Mouse (Mus musculus): ENCODE data around the gene Rhobtb3.
"Not testable (repeated sequence)": the region's sequence is repeated elsewhere in the genome, so short reads cannot be mapped to it uniquely, and the experiment has no call there.

Rhobtb3 gene

GRCm38 (mm10) chr13:75830708-75831107 lies 113.0 kb downstream of the Rhobtb3 start:
- in situ Hi-C loops (cut with MboI; ENCODE audit: low pct_unique_long_range_greater_than_20kb in 1 of 2, low sequenced_read_pairs in 2 of 2, unreplicated experiment in 1 of 2): no loop called here

- in situ Hi-C loops (cut with MboI; ENCODE audit: low pct_unique_long_range_greater_than_20kb in 1 of 2, low sequenced_read_pairs in 2 of 2, unreplicated experiment in 1 of 2): no loop called here
Measured at GRCm38 (mm10) chr13:75825388-75825787, 118.3 kb downstream of the Rhobtb3 start.

- in situ Hi-C loops (cut with MboI; ENCODE audit: low pct_unique_long_range_greater_than_20kb in 1 of 2, low sequenced_read_pairs in 2 of 2, unreplicated experiment in 1 of 2): no loop called here
Measured at GRCm38 (mm10) chr13:75824611-75825319, 119.0 kb downstream of the Rhobtb3 start.

GRCm38 (mm10) chr13:75823201-75823600 lies 120.5 kb downstream of the Rhobtb3 start:
- in situ Hi-C loops (cut with MboI; ENCODE audit: low pct_unique_long_range_greater_than_20kb in 1 of 2, low sequenced_read_pairs in 2 of 2, unreplicated experiment in 1 of 2): no loop called here

- in situ Hi-C loops (cut with MboI; ENCODE audit: low pct_unique_long_range_greater_than_20kb in 1 of 2, low sequenced_read_pairs in 2 of 2, unreplicated experiment in 1 of 2): not testable (repeated sequence)
Measured at GRCm38 (mm10) chr13:75822366-75822765, 121.4 kb downstream of the Rhobtb3 start.

GRCm38 (mm10) chr13:75819898-75820297 lies 123.8 kb downstream of the Rhobtb3 start:
- in situ Hi-C loops (cut with MboI; ENCODE audit: low pct_unique_long_range_greater_than_20kb in 1 of 2, low sequenced_read_pairs in 2 of 2, unreplicated experiment in 1 of 2): no loop called here
